Mouse (Mus musculus) ES-E14 (cell line): ENCODE measurements around the gene Limd2.

Experiments
- CHD2 ChIP-seq: IDR thresholded peaks from 2 replicates; pipeline ENCODE4 v1.6.1; 2014; ENCODE audit warnings: mild to moderate bottlenecking, low read depth, low read length, inconsistent platforms
- MAFK ChIP-seq: IDR thresholded peaks from 2 replicates; pipeline ENCODE4 v1.6.1; 2014; ENCODE audit warnings: mild to moderate bottlenecking, low read depth, low read length, inconsistent platforms; ENCODE audit not compliant: insufficient read depth

GRCm38 (mm10) chr11:106156257-106156656 lies 4.4 kb downstream of the Limd2 start:
- TF ChIP-seq CHD2 (no peak), MAFK (no peak)
